Mouse (Mus musculus) left cerebral cortex, adult 9 months (tissue): ENCODE measurements around the gene Homer2.
A peak's percentile ranks its signal among the peaks of the same experiment; 100 is the strongest.

Experiments used
- DNase-seq, 2 experiments: peaks; one replicate each; pipeline ENCODE4 v3.0.0; 2022; ENCODE audit warnings: low spot score in 2 of 2

Gene Homer2

GRCm38 (mm10) chr7:81592686-81593085 is 114.6 kb downstream of the Homer2 start:
- DNase-seq: no peak

GRCm38 (mm10) chr7:81587238-81587637 is 120.1 kb downstream of the Homer2 start:
- DNase-seq: no peak

DNA sequence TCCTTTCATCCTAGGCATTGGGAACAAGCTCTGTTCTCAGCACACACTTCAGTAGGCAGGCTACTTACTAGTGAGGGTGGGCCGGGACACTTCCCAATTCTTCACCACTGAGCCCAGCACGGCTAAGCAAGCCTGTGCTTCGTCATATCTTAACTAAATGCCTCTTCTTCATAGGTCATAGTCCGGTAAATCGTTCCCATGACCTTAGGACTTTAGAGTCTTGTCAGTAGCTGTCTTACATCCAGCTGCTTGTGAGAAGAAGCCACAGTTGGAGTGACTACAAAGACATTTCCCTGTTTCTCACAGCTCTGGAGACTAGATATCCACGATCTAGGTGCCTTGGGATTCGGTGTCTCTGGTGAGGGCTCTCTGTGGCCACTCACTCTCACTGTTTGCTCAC is 122.0 kb downstream of the Homer2 start:
- DNase-seq: no peak

DNA sequence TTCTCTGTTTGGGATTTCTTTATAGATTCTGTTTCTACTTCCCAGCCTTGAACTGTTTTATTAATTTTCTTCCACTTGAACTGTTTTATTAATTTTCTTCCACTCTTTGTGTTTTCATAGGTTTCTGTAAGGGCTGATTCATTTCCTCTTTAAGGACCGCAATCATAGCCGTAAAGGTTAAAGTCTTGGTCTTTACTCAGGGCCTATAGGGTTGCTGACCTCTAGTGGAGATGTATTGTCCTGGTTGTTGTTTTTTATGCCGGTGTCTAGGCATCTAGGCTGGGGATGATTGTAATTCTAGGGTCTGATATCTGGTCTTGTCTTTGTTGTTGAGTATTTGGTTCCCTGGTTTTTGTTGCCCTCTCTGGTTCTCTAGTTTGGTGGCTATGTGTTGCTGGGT is 123.8 kb downstream of the Homer2 start:
- DNase-seq: no peak

- DNase-seq: no peak
Measured at GRCm38 (mm10) chr7:81579312-81579711, 128.0 kb downstream of the Homer2 start.

GRCm38 (mm10) chr7:81578413-81578812 is 128.9 kb downstream of the Homer2 start:
- no peak for DNase-seq

DNA sequence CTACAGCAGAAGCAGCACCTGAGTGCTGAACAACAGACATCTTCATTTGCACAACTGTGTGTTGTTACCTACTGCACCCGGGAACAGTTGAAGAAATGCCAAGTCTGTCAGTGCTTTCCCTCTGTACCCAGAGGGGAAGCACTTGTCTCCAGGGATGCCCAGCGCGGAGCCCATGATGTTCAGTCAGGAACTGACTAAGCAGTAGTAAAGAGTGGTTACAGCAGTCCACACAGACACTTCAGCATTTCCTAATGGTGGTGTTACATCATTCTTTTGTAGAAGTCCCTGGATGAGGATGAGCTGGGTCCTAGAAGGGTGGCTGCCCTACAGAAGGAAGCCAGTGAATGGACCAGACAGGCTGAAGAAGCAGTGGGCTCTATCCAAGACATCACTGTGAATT is 129.5 kb downstream of the Homer2 start:
- DNase-seq: no peak

GRCm38 (mm10) chr7:81575606-81576005 is 131.7 kb downstream of the Homer2 start:
- DNase-seq: no peak

DNA sequence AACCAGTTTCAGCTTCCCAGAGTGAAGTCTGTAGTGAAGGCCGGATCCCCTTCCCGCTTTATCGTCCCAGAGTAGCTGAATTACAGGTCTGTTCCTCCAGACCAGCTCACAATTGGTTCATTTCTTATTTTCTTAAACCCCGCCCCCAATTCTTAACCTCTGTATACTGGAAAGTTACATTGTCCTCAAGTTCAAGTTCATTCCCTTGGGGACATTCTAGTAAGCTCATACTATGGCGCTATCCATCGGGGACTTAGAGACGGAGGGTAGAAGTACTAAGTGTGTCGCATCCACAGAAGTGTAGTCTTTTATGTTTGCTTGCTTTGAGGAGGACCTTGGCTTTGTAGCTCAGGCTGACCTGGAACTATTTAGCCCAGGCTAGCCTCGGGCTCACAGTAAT is 133.5 kb downstream of the Homer2 start:
- DNase-seq: no peak

DNA sequence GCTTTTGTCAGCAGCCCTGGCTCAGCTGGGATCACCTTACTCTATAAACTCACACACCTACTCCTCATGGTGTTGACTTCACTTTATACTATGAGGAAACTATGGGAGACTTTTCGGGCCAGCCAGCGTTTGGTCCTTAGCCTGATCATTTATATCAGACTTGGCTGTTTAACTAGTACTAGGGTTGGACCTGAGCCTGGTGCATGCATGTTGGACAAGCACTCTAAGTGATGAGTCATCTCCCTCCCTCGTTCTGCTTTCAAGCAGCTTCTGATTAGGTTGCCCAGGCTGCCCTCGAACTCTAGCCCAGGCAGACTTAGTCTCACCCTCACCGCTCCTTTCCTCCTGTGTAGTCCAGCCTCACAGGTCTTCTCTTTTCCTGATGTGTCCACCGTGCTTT is 133.9 kb downstream of the Homer2 start:
- DNase-seq: no peak

GRCm38 (mm10) chr7:81572610-81573268 is 134.6 kb downstream of the Homer2 start:
- DNase-seq: no peak

GRCm38 (mm10) chr7:81571941-81572441 is 135.3 kb downstream of the Homer2 start:
- no peak for DNase-seq

- peak; percentile 80 to 94 for DNase-seq
Measured at GRCm38 (mm10) chr7:81571108-81571940, 136.0 kb downstream of the Homer2 start, which contains the start of gene Whamm. TSS of gene Whamm (plus strand) at chr7:81571266.

GRCm38 (mm10) chr7:81570752-81571107 is 136.6 kb downstream of the Homer2 start:
- no peak for DNase-seq

- DNase-seq: no peak
Measured at GRCm38 (mm10) chr7:81570271-81570670, 137.1 kb downstream of the Homer2 start.

DNA sequence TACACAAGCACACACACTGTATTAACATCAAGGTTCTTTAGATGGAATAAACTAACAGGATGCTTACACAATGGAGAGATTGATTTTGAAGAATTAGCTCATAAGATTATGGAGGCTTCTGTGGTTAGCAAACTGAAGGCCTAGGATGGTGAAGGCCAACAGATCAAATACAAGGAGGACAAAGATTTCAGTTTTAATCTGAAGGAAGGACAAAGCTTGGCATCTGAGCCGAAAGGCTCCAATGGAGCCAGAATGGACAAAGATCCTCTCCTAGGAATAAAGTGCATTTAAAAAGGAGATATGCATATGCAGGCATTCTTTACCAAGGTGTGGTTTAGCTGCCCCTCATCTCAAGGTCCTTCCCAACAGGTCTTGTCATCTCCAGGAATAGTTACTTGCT is 137.5 kb downstream of the Homer2 start:
- DNase-seq: no peak

GRCm38 (mm10) chr7:81567396-81567795 is 139.9 kb downstream of the Homer2 start:
- DNase-seq: no peak

GRCm38 (mm10) chr7:81566892-81567291 is 140.4 kb downstream of the Homer2 start, which contains the start of gene Fsd2:
TSS of gene Fsd2 (minus strand) at chr7:81566944.
- no peak for DNase-seq

- DNase-seq: no peak
Measured at GRCm38 (mm10) chr7:81566332-81566731, 141.0 kb downstream of the Homer2 start.

GRCm38 (mm10) chr7:81565381-81566055 is 141.8 kb downstream of the Homer2 start:
- peak in 1 of 2 experiments; percentile 39 for DNase-seq

- no peak for DNase-seq
Measured at GRCm38 (mm10) chr7:81564766-81565165, 142.6 kb downstream of the Homer2 start.

DNA sequence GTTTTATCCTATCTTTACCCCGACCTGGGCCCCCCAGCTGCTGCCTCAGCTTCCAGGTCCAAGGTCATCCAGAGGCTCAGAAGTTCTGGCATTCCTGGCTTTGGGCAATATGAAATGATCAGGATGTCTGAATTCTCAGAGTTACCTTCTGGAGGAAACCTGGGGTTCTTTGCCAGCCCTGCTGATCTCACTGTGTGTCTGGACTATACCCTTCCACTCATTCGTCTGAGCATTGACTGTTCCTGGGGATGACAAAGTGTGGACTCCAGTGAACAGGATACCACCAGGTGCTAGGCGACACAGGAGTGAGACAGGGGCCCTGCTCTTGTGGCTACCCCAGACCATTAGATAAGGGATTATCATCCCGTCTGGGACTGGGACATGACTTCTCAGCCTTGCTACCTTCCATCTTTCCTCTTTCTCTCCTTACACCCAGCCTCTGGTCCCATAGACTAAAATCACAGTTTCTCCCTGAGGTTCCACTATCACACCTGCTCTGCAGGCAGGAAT is 143.8 kb downstream of the Homer2 start:
- DNase-seq: no peak
